Mouse (Mus musculus) hindbrain, embryonic 14.5 days (tissue): Measurements from ENCODE around the gene Sash1. TPM values are rescaled to one million over a fixed set of nuclear protein-coding genes. Genes with fewer than 3 reads are reported as not detected.

ENCODE experiments used
- ATAC-seq: fragments of 200-750 bp; cut with Nextera tagmentation; 2 replicates; pipeline ENCODE4 v1.8.0; 2017; ENCODE audit warnings: moderate number of reproducible peaks, mild to moderate bottlenecking, moderate TSS enrichment, moderate library complexity; ENCODE audit not compliant: low FRiP score
- DNase-seq: peaks from one replicate; pipeline ENCODE4 v3.0.0-alpha.2; 2015; ENCODE audit warnings: low spot score
- H3K27ac ChIP-seq: fragments of 300-500 bp; sonication (generic); 2 replicates; pipeline ENCODE4 v1.5.1; 2014; ENCODE audit warnings: mild to moderate bottlenecking, moderate library complexity
- H3K27me3 ChIP-seq: fragments of 300-500 bp; sonication (generic); 2 replicates; pipeline ENCODE4 v1.6.1; 2014; ENCODE audit warnings: mild to moderate bottlenecking, low read length, mixed read lengths; ENCODE audit not compliant: control insufficient read depth, insufficient read depth
- H3K36me3 ChIP-seq: fragments of 300-500 bp; sonication (generic); replicated peaks from 2 replicates; pipeline ENCODE4 v1.6.1; 2014; ENCODE audit not compliant: control insufficient read depth, insufficient read depth
- H3K4me1 ChIP-seq: fragments of 300-500 bp; sonication (generic); replicated peaks from 2 replicates; pipeline ENCODE4 v1.6.1; 2014; ENCODE audit warnings: antibody characterized with exemption, low read length, mixed read lengths; ENCODE audit not compliant: control insufficient read depth, insufficient read depth
- H3K4me2 ChIP-seq: fragments of 300-500 bp; sonication (generic); replicated peaks from 2 replicates; pipeline ENCODE4 v1.6.1; 2014; ENCODE audit warnings: mild to moderate bottlenecking, moderate library complexity
- H3K4me3 ChIP-seq: fragments of 300-500 bp; sonication (generic); replicated peaks from 2 replicates; pipeline ENCODE4 v1.5.1; 2014; ENCODE audit warnings: mild to moderate bottlenecking, low read length
- H3K9ac ChIP-seq: fragments of 300-500 bp; sonication (generic); 2 replicates; pipeline ENCODE4 v1.6.1; 2014
- H3K9me3 ChIP-seq: fragments of 300-500 bp; sonication (generic); 2 replicates; pipeline ENCODE4 v1.6.1; 2016; ENCODE audit warnings: low read length; ENCODE audit not compliant: control insufficient read depth
- WGBS: fragments of 180-500 bp; shearing (Covaris S2); extraction: QIAGEN DNeasy Blood & Tissue Kit; methylation state at CpG from one replicate; pipeline ENCODE4 v1.1.7; 2014; 5-methylcytosine and 5-hydroxymethylcytosine counted together
- polyA plus RNA-seq: library from polyadenylated mRNA; unstranded; fragments of >200 nt; fragmentation: Nextera tagmentation; extraction: Ambion mirVana; gene quantifications from 2 replicates; pipeline ENCODE4 v1.2.1, GENCODE M21; 2014

Gene Sash1
- polyA plus RNA-seq, 1 experiment from 2014 or later: 5.3 TPM

- no peaks in the 10 kb centered on the region for H3K27me3 ChIP-seq
- H3K27ac ChIP-seq: no peak overlapping the region
- no peak overlapping the region for H3K4me2 ChIP-seq
- DNase-seq (peak; percentile 76), ATAC-seq (no peak)
- H3K9ac ChIP-seq: no peak overlapping the region
- no peak overlapping the region for H3K4me3 ChIP-seq
- H3K9me3 ChIP-seq: no peaks in the 10 kb centered on the region
- H3K4me1 ChIP-seq: no peaks in the 10 kb centered on the region
- no peaks in the 10 kb centered on the region for H3K36me3 ChIP-seq
- 39% methylated on average over 7 of the region's 7 CpGs for WGBS
Observed at GRCm38 (mm10) chr10:8795336-8795735, 90.5 kb downstream of the Sash1 start.

- DNase-seq (peak; percentile 80), ATAC-seq (0 out of 2 replicates have a peak, but pooled peaks have one; percentile 41)
- H3K4me1 ChIP-seq: no peaks in the 10 kb centered on the region
- no peaks in the 10 kb centered on the region for H3K27me3 ChIP-seq
- 69% methylated on average over 5 of the region's 5 CpGs for WGBS
- H3K4me2 ChIP-seq: no peak overlapping the region
- H3K36me3 ChIP-seq: no peaks in the 10 kb centered on the region
- H3K9ac ChIP-seq: no peak overlapping the region
- H3K4me3 ChIP-seq: no peak overlapping the region
- H3K27ac ChIP-seq: no peak overlapping the region
- H3K9me3 ChIP-seq: no peaks in the 10 kb centered on the region
Observed at GRCm38 (mm10) chr10:8792412-8792811, 93.5 kb downstream of the Sash1 start.

- ATAC-seq: no peak
- DNase-seq: no peak
- H3K9ac ChIP-seq: no peak overlapping the region
- no peak overlapping the region for H3K27ac ChIP-seq
- H3K4me3 ChIP-seq: no peak overlapping the region
- H3K4me1 ChIP-seq: 0 out of 2 replicates have a peak, but pooled peaks cover 9% of the 10 kb centered on the region
- 98% methylated on average over 6 of the region's 6 CpGs for WGBS
- H3K36me3 ChIP-seq: no peaks in the 10 kb centered on the region
- no peaks in the 10 kb centered on the region for H3K9me3 ChIP-seq
- no peak overlapping the region for H3K4me2 ChIP-seq
- H3K27me3 ChIP-seq: no peaks in the 10 kb centered on the region
Observed at GRCm38 (mm10) chr10:8789096-8789495, 96.8 kb downstream of the Sash1 start.

GRCm38 (mm10) chr10:8787221-8787620 is 98.6 kb downstream of the Sash1 start:
- 72% methylated on average over 2 of the region's 2 CpGs for WGBS
- DNase-seq: no peak

GRCm38 (mm10) chr10:8785451-8786145 is 100.3 kb downstream of the Sash1 start:
- Histone ChIP-seq H3K9ac (no peak overlapping the region), H3K4me2 (no peak overlapping the region), H3K9me3 (no peaks in the 10 kb centered on the region), H3K27me3 (no peaks in the 10 kb centered on the region), H3K36me3 (no peaks in the 10 kb centered on the region), H3K4me3 (no peak overlapping the region), H3K4me1 (0 out of 2 replicates have a peak, but pooled peaks cover 9% of the 10 kb centered on the region), H3K27ac (no peak overlapping the region)
- DNase-seq (no peak), ATAC-seq (no peak)
- WGBS: 20% methylated on average over 11 of the region's 11 CpGs

More at GRCm38 (mm10) chr10:8787221-8787620, 98.6 kb downstream of the Sash1 start:
- Histone ChIP-seq H3K9me3 (no peaks in the 10 kb centered on the region), H3K9ac (no peak overlapping the region), H3K4me2 (no peak overlapping the region), H3K4me1 (0 out of 2 replicates have a peak, but pooled peaks cover 9% of the 10 kb centered on the region), H3K4me3 (no peak overlapping the region), H3K36me3 (no peaks in the 10 kb centered on the region), H3K27me3 (no peaks in the 10 kb centered on the region), H3K27ac (no peak overlapping the region)
- ATAC-seq: no peak

- H3K4me3 ChIP-seq: no peak overlapping the region
- ATAC-seq (no peak), DNase-seq (no peak)
- no peak overlapping the region for H3K4me2 ChIP-seq
- H3K27me3 ChIP-seq: no peaks in the 10 kb centered on the region
- 0 out of 2 replicates have a peak, but pooled peaks cover 9% of the 10 kb centered on the region for H3K4me1 ChIP-seq
- H3K9ac ChIP-seq: no peak overlapping the region
- H3K36me3 ChIP-seq: no peaks in the 10 kb centered on the region
- no peaks in the 10 kb centered on the region for H3K9me3 ChIP-seq
- WGBS: 84% methylated on average over 10 of the region's 10 CpGs
- no peak overlapping the region for H3K27ac ChIP-seq
Observed at GRCm38 (mm10) chr10:8781876-8782372, 103.9 kb downstream of the Sash1 start.

- H3K4me2 ChIP-seq: no peak overlapping the region
- H3K4me3 ChIP-seq: no peak overlapping the region
- H3K9me3 ChIP-seq: no peaks in the 10 kb centered on the region
- no peaks in the 10 kb centered on the region for H3K4me1 ChIP-seq
- 92% methylated on average over 4 of the region's 4 CpGs for WGBS
- no peaks in the 10 kb centered on the region for H3K27me3 ChIP-seq
- no peak for ATAC-seq
- H3K36me3 ChIP-seq: no peaks in the 10 kb centered on the region
- DNase-seq: no peak
- H3K9ac ChIP-seq: no peak overlapping the region
- H3K27ac ChIP-seq: no peak overlapping the region
Observed at GRCm38 (mm10) chr10:8779842-8780241, 106.0 kb downstream of the Sash1 start.

GRCm38 (mm10) chr10:8778845-8779244 is 107.0 kb downstream of the Sash1 start:
- Histone ChIP-seq H3K27ac (no peak overlapping the region), H3K4me3 (no peak overlapping the region), H3K4me1 (no peaks in the 10 kb centered on the region), H3K9me3 (no peaks in the 10 kb centered on the region), H3K9ac (no peak overlapping the region), H3K4me2 (no peak overlapping the region), H3K36me3 (no peaks in the 10 kb centered on the region), H3K27me3 (no peaks in the 10 kb centered on the region)
- ATAC-seq (no peak), DNase-seq (no peak)
- 93% methylated on average over 7 of the region's 7 CpGs for whole genome bisulfite sequencing

- Histone ChIP-seq H3K36me3 (no peaks in the 10 kb centered on the region), H3K4me1 (no peaks in the 10 kb centered on the region), H3K4me2 (no peak overlapping the region), H3K27ac (no peak overlapping the region), H3K27me3 (no peaks in the 10 kb centered on the region), H3K9ac (no peak overlapping the region), H3K4me3 (no peak overlapping the region), H3K9me3 (no peaks in the 10 kb centered on the region)
- 95% methylated on average over 12 of the region's 12 CpGs for WGBS
- ATAC-seq: no peak
- DNase-seq: no peak
Observed at GRCm38 (mm10) chr10:8777552-8778253, 108.2 kb downstream of the Sash1 start.
